Mouse (Mus musculus): ENCODE data around the gene Tex46. TPM values are rescaled to one million over a fixed set of nuclear protein-coding genes. Genes with fewer than 3 reads are reported as not detected.

Gene Tex46
- polyA plus RNA-seq (2014; fragmentation: Nextera tagmentation; extraction: Ambion mirVana): not detected in 2 replicates

DNA sequence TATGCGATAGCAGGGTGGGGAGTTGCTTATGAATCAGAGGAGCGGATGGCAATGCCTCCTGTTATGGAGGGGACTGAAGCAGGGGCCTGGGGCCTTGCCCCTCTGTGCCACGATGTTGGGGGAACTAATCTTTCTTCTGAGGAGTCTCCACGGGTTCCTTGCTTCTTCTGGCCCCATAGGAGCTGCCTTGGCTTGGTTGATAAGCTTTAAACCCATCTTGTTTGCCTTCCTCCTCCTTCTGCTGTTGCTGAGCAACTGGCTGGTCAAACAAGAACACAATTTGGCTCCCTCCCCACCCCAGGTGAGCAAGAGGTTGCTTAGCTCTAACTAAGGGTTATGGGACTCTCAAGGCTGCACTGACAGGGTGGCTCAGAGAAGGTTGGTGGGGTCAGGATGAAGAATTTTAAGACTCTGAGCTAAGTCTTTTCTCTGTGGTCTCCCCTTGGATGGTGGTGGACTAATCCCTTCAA, at the start of gene Tex46:
Gene Tex46 (plus strand): TSS at position 51 of the 470 bp plus-strand sequence.
- Histone ChIP-seq H3K36me3 (ENCODE audit: insufficient read depth) (no peaks in the 10 kb centered on the region), H3K4me2 (no peak within 1 kb of the TSS), H3K4me1 (ENCODE audit: insufficient read depth) (no peaks in the 10 kb centered on the region), H3K27me3 (ENCODE audit: insufficient read depth, low read length) (no peaks in the 10 kb centered on the region), H3K9ac (no peak within 1 kb of the TSS), H3K9me3 (ENCODE audit: low read depth, low read length) (no peaks in the 10 kb centered on the region), H3K27ac (ENCODE audit: low read depth) (no peak within 1 kb of the TSS), H3K4me3 (ENCODE audit: low read depth, low read length) (no peak within 1 kb of the TSS)
- no peak for TF ChIP-seq CTCF (IDR thresholded peaks at IDR 0.05; ENCODE audit: low read depth)
- ATAC-seq (ENCODE audit: insufficient read depth) (no peak), DNase-seq (no peak)
- WGBS: 52% methylated on average over 4 of the region's 4 CpGs

DNA sequence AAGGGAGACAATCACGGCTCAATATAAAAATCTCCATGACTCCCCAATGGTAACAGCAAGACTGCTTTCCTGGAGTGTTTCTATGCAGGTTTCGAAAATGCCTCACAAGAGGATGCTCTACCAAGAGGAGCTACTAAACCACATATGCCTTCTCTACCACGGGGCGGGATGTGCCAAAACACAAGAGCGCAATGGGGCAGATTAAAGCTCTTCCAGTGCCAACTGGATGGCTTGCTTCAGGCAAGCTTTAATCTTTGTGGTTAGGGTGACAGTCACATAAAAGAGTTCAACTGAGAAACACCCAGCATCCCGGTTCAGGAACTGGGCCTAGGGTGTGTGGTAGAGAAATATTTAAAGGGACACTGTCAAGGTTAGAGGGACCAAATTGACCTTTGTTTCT, 47.5 kb upstream of the Tex46 start:
- H3K36me3 ChIP-seq (ENCODE audit: insufficient read depth): peaks cover 84% of the 10 kb centered on the region
- H3K4me3 ChIP-seq (ENCODE audit: low read depth, low read length): no peak overlapping the region
- H3K9ac ChIP-seq: no peak overlapping the region
- H3K4me1 ChIP-seq (ENCODE audit: insufficient read depth): no peaks in the 10 kb centered on the region
- H3K4me2 ChIP-seq: no peak overlapping the region
- no peaks in the 10 kb centered on the region for H3K27me3 ChIP-seq (ENCODE audit: insufficient read depth, low read length)
- no peak overlapping the region for H3K27ac ChIP-seq (ENCODE audit: low read depth)
- no peaks in the 10 kb centered on the region for H3K9me3 ChIP-seq (ENCODE audit: low read depth, low read length)
- ATAC-seq (ENCODE audit: insufficient read depth) (no peak), DNase-seq (no peak)
- TF ChIP-seq CTCF (IDR thresholded peaks at IDR 0.05; ENCODE audit: low read depth): no peak
- WGBS: 84% methylated on average over 6 of the region's 6 CpGs

DNA sequence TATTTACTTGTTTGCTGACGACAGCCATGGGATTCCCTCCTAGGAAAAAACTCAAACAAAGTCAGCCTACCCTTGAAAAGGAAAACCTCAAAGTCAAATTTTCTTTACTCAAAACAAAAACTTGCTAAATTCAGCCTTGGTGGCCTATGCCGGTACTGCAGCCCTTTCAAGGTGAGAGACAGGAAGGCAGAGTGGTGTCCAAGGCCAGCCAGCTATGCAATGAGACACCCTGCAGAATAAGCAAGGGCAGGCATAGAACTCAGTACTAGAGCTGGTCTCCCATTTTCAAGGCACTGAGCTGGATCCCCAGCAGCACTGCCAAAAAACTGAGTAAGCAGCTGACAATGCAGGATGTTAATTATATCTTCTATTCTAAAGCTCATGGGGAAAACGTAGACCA, 41.6 kb upstream of the Tex46 start:
- peak; percentile 45 for TF ChIP-seq CTCF (IDR thresholded peaks at IDR 0.05; ENCODE audit: low read depth)
- WGBS: 75% methylated on average over 3 of the region's 3 CpGs
- no peaks in the 10 kb centered on the region for H3K27me3 ChIP-seq (ENCODE audit: insufficient read depth, low read length)
- no peak overlapping the region for H3K27ac ChIP-seq (ENCODE audit: low read depth)
- DNase-seq (no peak), ATAC-seq (ENCODE audit: insufficient read depth) (no peak)
- peaks cover 85% of the 10 kb centered on the region for H3K36me3 ChIP-seq (ENCODE audit: insufficient read depth)
- H3K4me1 ChIP-seq (ENCODE audit: insufficient read depth): no peaks in the 10 kb centered on the region
- H3K9me3 ChIP-seq (ENCODE audit: low read depth, low read length): no peaks in the 10 kb centered on the region
- no peak overlapping the region for H3K4me2 ChIP-seq
- H3K4me3 ChIP-seq (ENCODE audit: low read depth, low read length): no peak overlapping the region
- no peak overlapping the region for H3K9ac ChIP-seq

DNA sequence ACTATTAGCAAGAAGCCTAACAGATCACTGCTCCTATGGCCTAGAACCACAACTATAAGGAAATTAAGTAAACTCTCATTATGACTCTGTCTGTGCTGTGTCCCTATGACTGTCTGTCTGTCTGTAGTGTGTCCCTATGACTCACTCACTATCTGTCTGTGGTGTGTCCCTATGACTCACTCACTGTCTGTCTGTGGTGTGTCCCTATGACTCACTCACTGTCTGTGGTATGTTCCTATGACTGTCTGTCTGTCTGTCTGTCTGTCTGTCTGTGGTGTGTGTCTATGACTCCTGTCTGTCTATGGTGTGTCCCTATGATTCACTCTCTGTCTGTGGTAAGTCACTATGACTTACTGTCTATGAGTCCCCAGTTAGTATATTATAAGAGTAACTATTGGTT, 40.2 kb upstream of the Tex46 start:
- no peak overlapping the region for H3K4me2 ChIP-seq
- H3K9ac ChIP-seq: no peak overlapping the region
- H3K4me3 ChIP-seq (ENCODE audit: low read depth, low read length): no peak overlapping the region
- H3K9me3 ChIP-seq (ENCODE audit: low read depth, low read length): no peaks in the 10 kb centered on the region
- H3K4me1 ChIP-seq (ENCODE audit: insufficient read depth): no peaks in the 10 kb centered on the region
- TF ChIP-seq CTCF (IDR thresholded peaks at IDR 0.05; ENCODE audit: low read depth): no peak
- no peak overlapping the region for H3K27ac ChIP-seq (ENCODE audit: low read depth)
- H3K36me3 ChIP-seq (ENCODE audit: insufficient read depth): peaks cover 76% of the 10 kb centered on the region
- DNase-seq (no peak), ATAC-seq (ENCODE audit: insufficient read depth) (no peak)
- H3K27me3 ChIP-seq (ENCODE audit: insufficient read depth, low read length): no peaks in the 10 kb centered on the region

DNA sequence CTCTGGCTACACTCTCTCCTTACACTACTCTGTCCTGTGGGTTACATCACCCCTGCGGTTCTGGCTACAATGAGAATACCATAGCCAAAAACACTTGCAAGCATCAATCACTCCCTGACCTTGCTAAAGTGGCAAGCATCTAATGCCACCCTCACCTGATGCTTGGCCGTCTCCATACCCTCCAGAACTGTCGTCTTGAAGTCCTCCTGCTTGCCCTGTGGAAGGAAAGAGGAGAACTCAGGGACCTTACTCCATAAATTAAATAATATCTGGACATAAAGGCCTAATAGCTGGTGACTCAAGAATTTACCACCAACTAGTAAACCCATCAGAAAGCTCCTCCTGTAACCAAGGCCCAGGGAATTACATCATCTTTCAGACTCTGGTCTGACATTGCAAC, 28.4 kb upstream of the Tex46 start:
- DNase-seq: no peak
- 88% methylated on average over 3 of the region's 3 CpGs for WGBS

DNA sequence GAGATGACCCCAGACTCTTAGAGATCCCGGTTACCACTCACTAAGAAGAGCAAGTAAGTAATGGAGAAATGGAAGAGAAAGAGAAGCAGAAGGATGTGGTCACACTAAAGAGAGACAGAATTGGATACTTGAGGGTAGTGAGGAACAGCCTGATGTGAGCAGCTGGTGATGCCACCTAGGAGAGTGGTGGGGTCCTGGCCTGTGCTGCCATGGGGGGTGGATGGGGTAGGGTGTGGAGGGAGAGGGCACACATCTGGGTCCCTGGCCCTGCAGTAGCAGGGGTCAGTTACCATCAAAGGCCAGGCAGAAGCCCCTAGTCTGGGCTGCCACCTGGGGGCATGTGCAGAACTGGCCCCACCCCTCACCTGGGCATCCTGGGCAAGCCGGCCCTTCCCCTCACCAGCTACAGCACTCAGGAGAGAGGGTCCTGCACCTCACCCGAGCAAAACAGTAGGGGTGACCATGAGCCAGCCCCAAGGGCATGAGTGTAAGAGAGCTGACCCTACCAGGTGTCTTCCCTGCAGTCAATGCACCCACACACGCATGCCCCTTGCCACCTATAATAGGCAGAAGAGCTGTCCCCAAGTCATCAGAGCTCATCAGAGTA, 22.9 kb upstream of the Tex46 start:
- no peak overlapping the region for H3K27ac ChIP-seq (ENCODE audit: low read depth)
- no peak for DNase-seq
- H3K27me3 ChIP-seq (ENCODE audit: insufficient read depth, low read length): no peaks in the 10 kb centered on the region
- H3K4me3 ChIP-seq (ENCODE audit: low read depth, low read length): no peak overlapping the region
- no peaks in the 10 kb centered on the region for H3K9me3 ChIP-seq (ENCODE audit: low read depth, low read length)
- no peak overlapping the region for H3K9ac ChIP-seq
- no peak overlapping the region for H3K4me2 ChIP-seq
- WGBS: 75% methylated on average over 4 of the region's 4 CpGs
- no peak for TF ChIP-seq CTCF (IDR thresholded peaks at IDR 0.05; ENCODE audit: low read depth)
- no peak for ATAC-seq (ENCODE audit: insufficient read depth)
- H3K36me3 ChIP-seq (ENCODE audit: insufficient read depth): peaks cover 19% of the 10 kb centered on the region
- H3K4me1 ChIP-seq (ENCODE audit: insufficient read depth): 0 out of 2 replicates have a peak, but pooled peaks cover 2% of the 10 kb centered on the region

More for the DNA sequence above, 28.4 kb upstream of the Tex46 start:
- Histone ChIP-seq H3K36me3 (ENCODE audit: insufficient read depth) (0 out of 2 replicates have a peak, but pooled peaks cover 3% of the 10 kb centered on the region), H3K27me3 (ENCODE audit: insufficient read depth, low read length) (no peaks in the 10 kb centered on the region), H3K4me3 (ENCODE audit: low read depth, low read length) (no peak overlapping the region), H3K9me3 (ENCODE audit: low read depth, low read length) (no peaks in the 10 kb centered on the region), H3K27ac (ENCODE audit: low read depth) (no peak overlapping the region), H3K9ac (no peak overlapping the region), H3K4me2 (no peak overlapping the region), H3K4me1 (ENCODE audit: insufficient read depth) (0 out of 2 replicates have a peak, but pooled peaks cover 2% of the 10 kb centered on the region)
- TF ChIP-seq CTCF (IDR thresholded peaks at IDR 0.05; ENCODE audit: low read depth): no peak
- no peak for ATAC-seq (ENCODE audit: insufficient read depth)

DNA sequence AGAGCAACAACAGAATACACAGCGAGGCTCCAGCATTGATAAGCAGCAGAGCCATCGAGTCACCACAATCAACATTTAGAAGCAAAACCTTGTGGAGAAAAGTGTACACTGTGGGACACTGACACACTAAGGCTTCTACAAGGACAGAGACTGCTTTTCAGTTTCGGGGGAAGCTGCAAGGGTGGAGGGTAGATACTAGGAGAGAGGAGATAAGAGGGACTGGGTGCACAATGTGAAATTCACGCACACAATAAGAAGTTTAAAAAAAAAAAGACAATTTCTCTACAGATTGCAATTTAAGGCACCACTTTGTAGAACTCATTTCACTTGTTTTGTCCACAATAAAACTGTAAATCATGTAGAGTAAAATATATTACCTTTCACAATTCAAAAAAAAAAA, 22.2 kb upstream of the Tex46 start:
- Histone ChIP-seq H3K4me1 (ENCODE audit: insufficient read depth) (0 out of 2 replicates have a peak, but pooled peaks cover 2% of the 10 kb centered on the region), H3K9ac (no peak overlapping the region), H3K27ac (ENCODE audit: low read depth) (no peak overlapping the region), H3K27me3 (ENCODE audit: insufficient read depth, low read length) (no peaks in the 10 kb centered on the region), H3K4me3 (ENCODE audit: low read depth, low read length) (no peak overlapping the region), H3K36me3 (ENCODE audit: insufficient read depth) (peaks cover 21% of the 10 kb centered on the region), H3K9me3 (ENCODE audit: low read depth, low read length) (no peaks in the 10 kb centered on the region), H3K4me2 (no peak overlapping the region)
- TF ChIP-seq CTCF (IDR thresholded peaks at IDR 0.05; ENCODE audit: low read depth): no peak
- no peak for DNase-seq
- no peak for ATAC-seq (ENCODE audit: insufficient read depth)
- 89% methylated on average over 4 of the region's 4 CpGs for WGBS
